Mouse (Mus musculus) G1E (cell line): ENCODE data around the gene Gm10799.
"Not testable (repeated sequence)": the region's sequence is repeated elsewhere in the genome, so short reads cannot be mapped to it uniquely, and the experiment has no call there.

Experiments
- CTCF ChIP-seq: IDR thresholded peaks from 2 replicates; pipeline ENCODE4 v1.5.1; 2012; ENCODE audit warnings: low read depth, low read length, inconsistent platforms, mixed read lengths
- GATA1 ChIP-seq: IDR thresholded peaks from 2 replicates; pipeline ENCODE4 v1.6.1; 2012; ENCODE audit warnings: borderline replicate concordance, low read length, inconsistent platforms, mixed read lengths
- POLR2AphosphoS5 ChIP-seq: IDR thresholded peaks from 2 replicates; pipeline ENCODE4 v1.6.1; 2012; ENCODE audit warnings: low read depth, low read length, inconsistent platforms; ENCODE audit not compliant: insufficient replicate concordance

DNA sequence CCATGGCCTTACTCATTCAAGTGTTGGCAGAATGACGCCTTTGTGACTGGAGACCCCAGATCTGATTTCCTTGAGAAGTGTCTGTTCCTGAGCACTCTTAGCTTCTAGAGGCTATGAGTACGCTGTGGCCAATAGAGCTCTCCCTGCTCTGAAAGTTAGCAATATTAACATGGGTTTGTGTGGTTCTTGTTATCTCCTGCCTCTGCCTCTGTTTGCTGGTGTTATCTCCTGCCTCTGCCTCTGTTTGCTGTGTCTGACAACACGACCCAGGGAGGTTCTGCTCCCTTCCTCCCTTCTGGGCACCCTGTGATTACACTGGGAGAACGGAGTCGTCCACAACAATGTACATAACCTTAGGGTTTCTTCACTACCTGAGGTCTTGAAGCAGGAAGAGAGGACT, 9.9 kb upstream of the Gm10799 start:
- not testable (repeated sequence) for TF ChIP-seq GATA1, CTCF, POLR2AphosphoS5
